Mouse (Mus musculus) liver, embryonic 11.5 days (tissue): Measurements from ENCODE around the gene Cabp4. TPM values are rescaled to one million over a fixed set of nuclear protein-coding genes. Genes with fewer than 3 reads are reported as not detected.
A peak's percentile ranks its signal among the peaks of the same experiment; 100 is the strongest.

Source experiments
- ATAC-seq: fragments of 200-750 bp; cut with Nextera tagmentation; replicated peaks from 2 replicates; pipeline ENCODE4 v1.8.0; 2017; ENCODE audit warnings: moderate number of reproducible peaks, mild to moderate bottlenecking, moderate TSS enrichment, moderate library complexity; ENCODE audit not compliant: low FRiP score
- DNase-seq: peaks from one replicate; pipeline ENCODE4 v3.0.0-alpha.2; 2017; ENCODE audit warnings: low spot score
- H3K27ac ChIP-seq: fragments of 300-500 bp; sonication (generic); 2 replicates; pipeline ENCODE4 v1.5.1; 2014; ENCODE audit warnings: mild to moderate bottlenecking, low read depth, low read length, control low read depth
- H3K27me3 ChIP-seq: fragments of 300-500 bp; sonication (generic); replicated peaks from 2 replicates; pipeline ENCODE4 v1.6.1; 2014; ENCODE audit warnings: low read length, mixed read lengths; ENCODE audit not compliant: control insufficient read depth, insufficient read depth
- H3K36me3 ChIP-seq: fragments of 300-500 bp; sonication (generic); 2 replicates; pipeline ENCODE4 v1.6.1; 2014; ENCODE audit warnings: mild to moderate bottlenecking, low read length, moderate library complexity, mixed read lengths; ENCODE audit not compliant: control insufficient read depth, insufficient read depth
- H3K4me1 ChIP-seq: fragments of 300-500 bp; sonication (generic); replicated peaks from 2 replicates; pipeline ENCODE4 v1.6.1; 2014; ENCODE audit warnings: low read length, mixed read lengths; ENCODE audit not compliant: control insufficient read depth, insufficient read depth
- H3K4me2 ChIP-seq: fragments of 300-500 bp; sonication (generic); 2 replicates; pipeline ENCODE4 v1.6.1; 2014; ENCODE audit warnings: mild to moderate bottlenecking, control low read depth, moderate library complexity
- H3K4me3 ChIP-seq: fragments of 300-500 bp; sonication (generic); 2 replicates; pipeline ENCODE4 v1.5.1; 2014; ENCODE audit warnings: low read depth, low read length, control low read depth
- H3K9ac ChIP-seq: fragments of 300-500 bp; sonication (generic); 2 replicates; pipeline ENCODE4 v1.6.1; 2014; ENCODE audit warnings: low read depth, low read length, control low read depth
- H3K9me3 ChIP-seq: fragments of 300-500 bp; sonication (generic); 2 replicates; pipeline ENCODE4 v1.6.1; 2016; ENCODE audit warnings: low read length, inconsistent platforms, mixed read lengths; ENCODE audit not compliant: control insufficient read depth
- WGBS: fragments of 180-500 bp; shearing (Covaris S2); extraction: QIAGEN DNeasy Blood & Tissue Kit; methylation state at CpG from one replicate; pipeline ENCODE4 v1.1.7; 2014; 5-methylcytosine and 5-hydroxymethylcytosine counted together
- polyA plus RNA-seq: library from polyadenylated mRNA; unstranded; fragments of >200 nt; fragmentation: Nextera tagmentation; extraction: Ambion mirVana; gene quantifications from 2 replicates; pipeline ENCODE4 v1.2.1, GENCODE M21; 2014

Cabp4 gene
- polyA plus RNA-seq, result 0.21 TPM in 1 of 2 replicates, not detected in the other

DNA sequence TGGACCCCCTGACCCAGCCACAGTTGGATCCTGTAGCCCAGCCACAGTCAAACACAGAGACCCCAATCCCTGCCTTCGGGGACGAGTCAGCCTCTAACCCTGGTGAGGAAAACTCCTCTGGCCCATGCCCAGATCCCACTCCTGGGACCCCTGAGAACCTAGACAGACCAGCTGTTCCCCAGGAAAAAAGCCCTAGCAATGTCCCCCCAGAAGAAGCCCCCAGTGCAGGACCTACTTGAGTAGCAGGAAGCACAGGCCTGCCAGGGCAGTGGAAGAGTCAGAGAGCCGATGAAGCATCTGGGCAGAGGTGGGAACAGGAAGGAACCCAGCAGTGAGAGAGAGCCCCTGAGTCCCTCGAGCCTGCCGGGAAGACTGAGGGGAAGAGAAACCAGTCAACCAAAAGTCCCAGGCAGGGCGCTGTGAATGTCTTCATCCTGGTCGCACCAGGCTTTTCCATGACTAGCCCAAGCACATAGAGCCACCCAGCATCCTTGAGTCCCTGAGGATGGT is at the start of gene Cabp4:
Gene Cabp4, minus strand, starts transcription at position 275 of the 510 bp plus-strand sequence.
- no peak for DNase-seq
- Histone ChIP-seq H3K27me3 (peaks cover 4% of the 10 kb centered on the region; the same call in 1 of the 2 replicates), H3K4me3 (no peak within 1 kb of the TSS), H3K27ac (no peak within 1 kb of the TSS), H3K9me3 (no peaks in the 10 kb centered on the region), H3K4me2 (no peak within 1 kb of the TSS), H3K4me1 (peaks cover 10% of the 10 kb centered on the region), H3K36me3 (no peaks in the 10 kb centered on the region), H3K9ac (no peak within 1 kb of the TSS)
- no peak for ATAC-seq
- WGBS, result 71% methylated on average over 7 of the region's 7 CpGs

DNA sequence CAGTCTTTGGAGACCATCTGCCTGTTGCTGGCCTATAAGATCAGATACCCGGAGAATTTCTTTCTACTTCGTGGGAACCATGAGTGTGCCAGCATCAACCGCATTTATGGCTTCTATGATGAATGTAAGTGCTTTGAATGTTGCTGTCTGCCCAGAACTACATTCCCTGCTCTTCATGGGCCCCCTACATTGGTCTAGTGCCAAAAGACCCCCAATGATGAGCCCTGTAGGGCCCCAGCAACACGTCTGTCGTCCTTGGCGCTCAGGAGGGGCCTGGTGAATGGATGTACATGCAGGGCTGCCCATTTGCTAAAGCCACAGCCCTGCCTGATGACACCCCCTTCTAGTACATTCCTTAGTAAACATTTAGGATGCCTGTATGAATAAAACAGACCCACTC is 49.3 kb upstream of the Cabp4 start:
- Histone ChIP-seq H3K9ac (peak overlapping the region; percentile 98), H3K27me3 (no peaks in the 10 kb centered on the region), H3K4me3 (peak overlapping the region; percentile 95), H3K36me3 (peaks cover 37% of the 10 kb centered on the region), H3K27ac (peak overlapping the region; percentile 90; the same call in 1 of the 2 replicates), H3K4me1 (peaks cover 37% of the 10 kb centered on the region), H3K9me3 (no peaks in the 10 kb centered on the region), H3K4me2 (peak overlapping the region; percentile 95)
- ATAC-seq (no peak), DNase-seq (no peak)
- whole genome bisulfite sequencing, result 55% methylated on average over 6 of the region's 6 CpGs

DNA sequence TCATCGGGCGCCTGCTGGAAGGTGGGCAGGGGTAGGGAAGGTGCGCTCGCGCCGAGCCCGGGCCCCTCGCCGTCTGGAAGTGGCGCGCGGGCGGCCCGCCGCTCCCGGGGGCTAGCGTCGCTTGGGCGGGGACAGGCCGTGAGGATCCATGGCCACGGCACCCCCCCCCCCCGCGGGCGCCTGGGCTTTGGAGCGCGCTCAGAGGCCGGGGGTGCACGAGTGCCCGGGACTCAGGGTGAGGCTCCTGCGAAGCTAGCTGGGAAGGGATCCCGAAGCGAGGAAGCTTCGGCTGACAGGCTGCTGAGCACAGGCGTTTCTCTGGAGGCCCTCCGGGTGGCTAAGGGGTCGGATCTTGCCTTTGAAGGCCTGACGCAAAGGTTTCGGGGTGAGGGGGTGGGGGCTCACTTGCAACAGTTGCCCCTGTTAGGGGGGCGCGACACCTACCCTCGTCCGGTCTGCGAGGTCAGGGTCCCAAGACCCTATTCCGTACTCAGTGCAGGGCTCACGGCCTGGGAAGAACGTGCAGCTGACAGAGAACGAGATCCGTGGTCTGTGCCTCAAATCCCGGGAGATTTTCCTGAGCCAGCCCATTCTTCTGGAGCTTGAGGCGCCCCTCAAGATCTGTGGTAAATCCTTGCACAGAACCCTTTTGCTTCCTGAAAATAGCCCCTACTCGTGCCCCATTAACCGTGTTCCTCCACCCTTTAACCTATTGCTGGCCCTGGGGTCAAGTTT is 48.6 kb upstream of the Cabp4 start:
- ATAC-seq, result peak; percentile 56
- Histone ChIP-seq H3K4me3 (peak overlapping the region; percentile 95), H3K9ac (peak overlapping the region; percentile 98), H3K4me1 (peaks cover 37% of the 10 kb centered on the region), H3K27ac (peak overlapping the region; percentile 90), H3K9me3 (no peaks in the 10 kb centered on the region), H3K36me3 (peaks cover 36% of the 10 kb centered on the region), H3K27me3 (no peaks in the 10 kb centered on the region), H3K4me2 (peak overlapping the region; percentile 95)
- DNase-seq, result no peak
- WGBS, result under 1% methylated on average over 50 of the region's 52 CpGs

DNA sequence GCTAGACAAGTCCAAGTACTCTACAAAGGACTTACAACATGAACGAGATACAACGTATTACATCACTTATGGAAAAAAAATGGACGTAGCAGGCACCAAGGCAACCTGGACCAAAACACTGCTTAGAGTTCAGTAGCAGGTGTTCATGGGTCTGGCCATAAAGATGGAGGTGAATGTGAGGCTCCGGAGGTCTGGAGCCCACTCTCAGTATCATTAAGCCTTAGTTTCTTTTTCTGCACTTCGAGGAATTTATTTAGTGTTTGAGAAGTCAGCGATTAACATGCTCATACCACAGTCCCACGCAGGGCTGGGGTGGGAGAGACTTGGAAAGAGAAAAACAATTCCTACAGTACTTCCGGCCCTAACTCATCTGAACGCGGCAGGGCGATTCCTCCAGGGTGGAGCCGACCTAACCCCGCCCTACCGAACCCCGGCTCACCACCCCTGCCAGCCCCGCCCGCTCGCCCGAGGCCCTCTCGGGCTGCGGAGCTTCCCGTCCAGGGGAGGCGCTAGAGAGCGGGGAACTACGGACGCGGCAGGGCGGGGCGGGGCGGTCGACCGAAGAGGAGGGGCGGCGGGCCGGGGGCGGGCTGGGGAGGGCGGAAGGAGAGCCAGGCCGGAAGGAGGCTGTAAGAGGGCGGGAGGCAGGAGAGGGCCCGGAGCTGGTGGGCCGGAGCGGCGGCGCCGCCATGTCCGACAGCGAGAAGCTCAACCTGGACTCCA is 47.9 kb upstream of the Cabp4 start, which contains the start of gene Ppp1ca:
Gene Ppp1ca, plus strand, starts transcription at position 538 of the 723 bp plus-strand sequence.
- peak; percentile 98 for DNase-seq

DNA sequence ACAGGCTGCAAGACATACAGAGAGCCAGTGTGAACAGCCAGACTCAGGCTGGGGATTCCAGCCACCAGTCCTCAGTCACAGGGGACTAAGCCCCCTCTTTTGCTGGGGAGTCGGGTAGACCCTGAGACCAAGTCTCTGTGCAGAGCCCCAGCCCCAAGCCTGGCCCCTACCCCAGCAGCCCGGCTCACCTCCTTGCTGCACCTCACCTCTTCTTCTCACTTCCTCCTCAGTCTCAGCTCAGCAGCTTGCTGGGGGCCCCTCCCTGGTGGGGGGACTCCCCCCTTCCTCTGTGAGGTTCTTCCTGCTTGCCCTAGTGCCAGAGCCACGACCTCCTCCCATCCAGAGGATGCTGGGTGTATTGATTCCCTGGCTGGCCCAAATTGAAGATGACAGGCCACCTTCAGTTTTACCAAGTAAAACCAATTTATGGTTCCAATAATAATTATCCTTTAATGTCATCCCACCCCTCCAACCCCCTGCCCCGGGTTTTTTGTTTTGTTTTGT is 47.0 kb upstream of the Cabp4 start, which contains the start of gene Tbc1d10c:
Gene Tbc1d10c, minus strand, starts transcription at position 454 of the 504 bp plus-strand sequence.
- no peak for DNase-seq
- Histone ChIP-seq H3K27me3 (no peaks in the 10 kb centered on the region), H3K9me3 (no peaks in the 10 kb centered on the region), H3K27ac (peak within 1 kb of the TSS; percentile 90), H3K4me1 (peaks cover 33% of the 10 kb centered on the region), H3K36me3 (peaks cover 25% of the 10 kb centered on the region), H3K4me3 (peak within 1 kb of the TSS; percentile 95), H3K4me2 (peak within 1 kb of the TSS; percentile 95), H3K9ac (peak within 1 kb of the TSS; percentile 98)
- ATAC-seq, result no peak
- WGBS, result 46% methylated on average over 4 of the region's 4 CpGs

More for the DNA sequence above, 47.9 kb upstream of the Cabp4 start, which contains the start of gene Ppp1ca:
- 7% methylated on average over 36 of the region's 47 CpGs for WGBS
- Histone ChIP-seq H3K4me1 (peaks cover 37% of the 10 kb centered on the region), H3K4me2 (peak within 1 kb of the TSS; percentile 95), H3K27ac (peak within 1 kb of the TSS; percentile 90), H3K27me3 (no peaks in the 10 kb centered on the region), H3K36me3 (peaks cover 32% of the 10 kb centered on the region), H3K9me3 (no peaks in the 10 kb centered on the region), H3K9ac (peak within 1 kb of the TSS; percentile 98), H3K4me3 (peak within 1 kb of the TSS; percentile 95)
- ATAC-seq, result peak; percentile 94

DNA sequence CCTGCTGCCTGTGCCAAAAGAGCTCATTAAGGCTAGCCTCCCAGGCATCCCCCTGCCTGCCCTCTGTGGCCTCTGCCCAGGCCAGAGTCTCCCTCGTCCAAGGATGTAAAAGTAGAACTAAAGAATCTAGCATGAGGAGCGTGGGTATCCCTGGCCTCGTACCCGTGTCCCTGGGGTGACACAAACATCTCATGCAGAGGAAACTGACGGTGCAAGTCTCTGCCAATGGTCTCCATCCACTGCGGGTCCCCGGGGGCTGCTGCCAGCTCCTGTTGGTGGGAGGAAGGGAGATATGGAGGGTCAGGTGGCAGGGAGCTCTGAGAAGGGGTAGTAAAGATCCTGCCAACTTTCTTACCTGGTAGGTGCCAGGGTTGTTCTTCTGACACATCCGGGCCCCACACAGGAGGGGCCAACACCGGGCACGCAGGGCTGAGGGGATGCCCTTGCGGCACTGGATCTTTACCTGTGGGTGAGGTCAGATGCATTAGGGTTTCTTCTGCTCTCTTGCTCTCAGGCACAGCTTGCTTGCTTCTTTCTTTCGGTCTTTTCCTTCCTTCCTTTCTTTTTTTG is 45.3 kb upstream of the Cabp4 start:
- peaks cover 7% of the 10 kb centered on the region; the same call in 1 of the 2 replicates for H3K36me3 ChIP-seq
- no peak overlapping the region for H3K9ac ChIP-seq
- H3K4me2 ChIP-seq, result no peak overlapping the region
- DNase-seq (no peak), ATAC-seq (no peak)
- H3K27ac ChIP-seq, result no peak overlapping the region
- peaks cover 33% of the 10 kb centered on the region for H3K4me1 ChIP-seq
- no peaks in the 10 kb centered on the region for H3K27me3 ChIP-seq
- WGBS, result 84% methylated on average over 12 of the region's 12 CpGs
- H3K4me3 ChIP-seq, result no peak overlapping the region
- no peaks in the 10 kb centered on the region for H3K9me3 ChIP-seq

DNA sequence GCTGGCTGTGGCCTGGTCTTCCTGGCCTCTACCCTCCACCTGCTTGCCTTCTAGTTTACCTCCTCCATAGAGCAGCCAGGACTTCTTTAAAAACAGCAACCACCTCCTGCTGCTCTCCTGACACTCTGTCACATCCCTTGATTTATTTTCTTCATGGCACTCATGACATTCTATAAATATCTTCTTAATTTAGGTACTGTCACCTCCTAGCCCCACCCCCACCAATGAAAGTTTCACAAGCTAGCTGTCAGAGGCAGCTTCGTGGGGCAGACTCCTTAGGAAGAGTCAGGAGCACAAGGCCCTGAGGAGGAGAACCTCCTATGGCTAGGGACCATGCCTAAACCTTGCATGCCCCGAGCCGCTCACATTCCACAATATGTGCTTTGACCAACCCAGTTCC is 43.5 kb upstream of the Cabp4 start:
- peaks cover 23% of the 10 kb centered on the region for H3K4me1 ChIP-seq
- H3K4me2 ChIP-seq, result no peak overlapping the region
- no peak overlapping the region for H3K27ac ChIP-seq
- ATAC-seq, result no peak
- WGBS, result 68% methylated on average over 3 of the region's 3 CpGs
- H3K36me3 ChIP-seq, result no peaks in the 10 kb centered on the region
- H3K27me3 ChIP-seq, result no peaks in the 10 kb centered on the region
- no peak for DNase-seq
- H3K4me3 ChIP-seq, result no peak overlapping the region
- H3K9me3 ChIP-seq, result no peaks in the 10 kb centered on the region
- no peak overlapping the region for H3K9ac ChIP-seq
